Mouse (Mus musculus) liver, adult 2 months (tissue): ENCODE measurements around the gene Dhcr24. TPM values are rescaled to one million over a fixed set of nuclear protein-coding genes. Genes with fewer than 3 reads are reported as not detected.

Experiments used
- DNase-seq: peaks from one replicate; pipeline ENCODE4 v3.0.0-alpha.2; 2011; ENCODE audit warnings: low read depth, low spot score; ENCODE audit errors: extremely low read depth
- H3K27ac ChIP-seq: fragments of 200-500 bp; replicated peaks from 2 replicates; pipeline ENCODE4 v1.5.1; 2012; ENCODE audit warnings: low read depth, mild to moderate bottlenecking, control low read depth, inconsistent platforms, low read length; ENCODE audit not compliant: insufficient read depth
- H3K27me3 ChIP-seq: fragments of 200-500 bp; 2 replicates; pipeline ENCODE4 v1.6.1; 2012; ENCODE audit warnings: mild to moderate bottlenecking, moderate library complexity, low read length, inconsistent platforms; ENCODE audit not compliant: control insufficient read depth, insufficient read depth
- H3K36me3 ChIP-seq: fragments of 200-500 bp; 2 replicates; pipeline ENCODE4 v1.6.1; 2012; ENCODE audit warnings: low read length, inconsistent platforms; ENCODE audit not compliant: control insufficient read depth, insufficient read depth
- H3K4me1 ChIP-seq: fragments of 200-500 bp; 2 replicates; pipeline ENCODE4 v1.6.1; 2011; ENCODE audit warnings: low read length; ENCODE audit not compliant: control insufficient read depth, insufficient read depth
- H3K4me3 ChIP-seq: fragments of 200-500 bp; 2 replicates; pipeline ENCODE4 v1.5.1; 2011; ENCODE audit warnings: low read depth, mild to moderate bottlenecking, control low read depth, low read length, moderate library complexity; ENCODE audit not compliant: insufficient read depth
- H3K79me2 ChIP-seq: fragments of 200-500 bp; 2 replicates; pipeline ENCODE4 v1.6.1; 2012; ENCODE audit warnings: inconsistent platforms, mild to moderate bottlenecking, low read length, moderate library complexity; ENCODE audit not compliant: control insufficient read depth, insufficient read depth
- H3K9ac ChIP-seq: fragments of 200-500 bp; 2 replicates; pipeline ENCODE4 v1.6.1; 2012; ENCODE audit warnings: low read depth, mild to moderate bottlenecking, control low read depth, inconsistent platforms, low read length
- CTCF ChIP-seq: fragments of 200-500 bp; IDR thresholded peaks from 2 replicates; pipeline ENCODE4 v1.5.1; 2011; ENCODE audit warnings: low read depth, low read length, control low read depth
- POLR2A ChIP-seq: fragments of 200-500 bp; IDR thresholded peaks from 2 replicates; pipeline ENCODE4 v1.6.1; 2011; ENCODE audit warnings: low read length, control low read depth; ENCODE audit not compliant: insufficient read depth; ENCODE audit errors: extremely low read depth
- WGBS: fragments of 180-500 bp; shearing (Covaris S2); methylation state at CpG from one replicate; pipeline ENCODE4 v1.1.7; 2018; 5-methylcytosine and 5-hydroxymethylcytosine counted together
- polyA plus RNA-seq: library from polyadenylated mRNA; depleted of rRNA; stranded (reverse); fragments of >200 nt; gene quantifications from 2 replicates; pipeline ENCODE4 v1.2.3, GENCODE M21; 2012
- total RNA-seq: library from RNA; depleted of rRNA; stranded (reverse); fragments of >200 nt; gene quantifications from 2 replicates; pipeline ENCODE4 v1.2.3, GENCODE M21; 2014

Dhcr24 gene
- total and polyA plus RNA-seq, 2 experiments = 253 to 676 TPM

DNA sequence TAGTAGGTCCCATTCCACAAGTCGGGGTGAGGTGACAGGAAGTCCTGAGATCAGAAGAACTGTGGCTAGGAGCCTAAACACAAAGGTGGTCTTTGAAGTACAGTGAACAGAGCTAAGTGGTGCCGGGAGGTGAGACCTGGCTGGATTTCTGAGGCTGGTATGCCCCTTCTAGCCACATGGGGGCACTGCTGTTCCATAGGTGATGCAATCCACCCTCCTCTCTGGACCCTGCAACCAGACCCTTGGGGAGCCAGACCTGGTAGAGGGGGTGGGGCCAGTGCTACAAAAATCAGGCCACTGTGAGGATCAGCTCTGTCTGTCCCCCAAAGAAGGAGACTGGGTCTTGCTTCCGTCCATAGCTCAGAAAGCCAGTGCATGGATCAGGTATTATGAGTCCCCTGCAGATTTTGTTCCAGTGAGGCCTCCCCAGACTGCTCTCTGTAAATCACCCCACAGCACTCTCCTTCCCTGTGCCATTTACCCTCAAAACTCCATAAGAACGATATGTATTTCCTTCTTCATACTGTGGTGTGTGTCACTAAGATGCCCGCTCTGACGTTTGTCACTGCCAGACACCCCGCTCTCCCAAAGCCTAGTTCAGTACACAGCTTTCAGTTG lies 53.5 kb downstream of the Dhcr24 start:
- DNase-seq = peak; percentile 24
- no peaks in the 10 kb centered on the region for H3K4me1 ChIP-seq

DNA sequence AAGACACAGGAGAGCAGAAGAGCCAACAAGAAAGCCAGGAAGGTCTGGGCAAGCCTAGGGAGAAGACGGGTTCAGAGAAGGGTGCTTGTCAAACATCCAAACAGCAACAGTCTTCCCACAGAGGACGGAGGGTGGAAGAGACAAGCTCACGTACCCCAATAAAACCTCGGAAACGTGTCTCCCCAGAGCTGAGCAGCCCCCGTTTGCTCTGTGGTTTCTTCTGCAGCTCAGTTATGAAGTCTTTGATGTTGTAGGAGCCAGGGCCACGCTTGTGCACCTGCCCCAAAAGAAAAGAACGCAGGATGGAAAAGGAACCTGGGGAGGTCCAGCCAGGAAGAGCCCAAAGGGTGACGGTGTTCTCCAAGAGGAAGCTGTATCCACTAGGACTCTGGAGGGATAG lies 54.0 kb downstream of the Dhcr24 start:
- Histone ChIP-seq H3K36me3 (no peaks in the 10 kb centered on the region), H3K4me3 (no peak overlapping the region), H3K9ac (no peak overlapping the region), H3K27ac (no peak overlapping the region), H3K27me3 (peaks cover 2% of the 10 kb centered on the region; the same call in 1 of the 2 replicates), H3K4me1 (no peaks in the 10 kb centered on the region), H3K79me2 (no peaks in the 10 kb centered on the region)
- TF ChIP-seq POLR2A (no peak), CTCF (no peak)
- 82% methylated on average over 9 of the region's 9 CpGs for WGBS
- DNase-seq = no peak

More for the DNA sequence above, 53.5 kb downstream of the Dhcr24 start:
- H3K4me3 ChIP-seq = no peak overlapping the region
- WGBS = 53% methylated on average over 7 of the region's 7 CpGs
- no peaks in the 10 kb centered on the region for H3K36me3 ChIP-seq
- H3K27ac ChIP-seq = no peak overlapping the region
- TF ChIP-seq POLR2A (no peak), CTCF (peak; percentile 96)
- H3K27me3 ChIP-seq = peaks cover 2% of the 10 kb centered on the region; the same call in 1 of the 2 replicates
- H3K9ac ChIP-seq = no peak overlapping the region
- no peaks in the 10 kb centered on the region for H3K79me2 ChIP-seq

DNA sequence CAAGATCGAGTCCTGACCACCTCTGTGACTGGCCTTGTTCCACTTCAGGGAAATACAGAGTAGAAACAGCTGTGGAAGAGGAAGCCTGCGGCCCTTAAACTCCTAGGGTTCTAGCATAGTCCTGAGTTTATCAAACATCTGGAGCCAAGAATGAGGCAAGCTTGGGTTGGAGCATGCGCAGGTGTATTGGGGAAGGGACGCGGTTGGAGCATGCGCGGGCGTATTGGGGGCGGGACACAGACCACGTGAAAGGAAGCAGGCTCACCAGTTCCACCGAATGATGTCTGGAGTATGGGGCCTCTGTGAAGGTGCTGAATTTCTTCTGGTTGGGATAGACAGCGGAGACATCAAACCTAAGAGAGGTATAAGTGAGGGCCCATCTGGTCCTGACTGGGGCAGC lies 54.8 kb downstream of the Dhcr24 start:
- DNase-seq = no peak
- 82% methylated on average over 12 of the region's 12 CpGs for WGBS
- peaks cover 2% of the 10 kb centered on the region; the same call in 1 of the 2 replicates for H3K27me3 ChIP-seq

DNA sequence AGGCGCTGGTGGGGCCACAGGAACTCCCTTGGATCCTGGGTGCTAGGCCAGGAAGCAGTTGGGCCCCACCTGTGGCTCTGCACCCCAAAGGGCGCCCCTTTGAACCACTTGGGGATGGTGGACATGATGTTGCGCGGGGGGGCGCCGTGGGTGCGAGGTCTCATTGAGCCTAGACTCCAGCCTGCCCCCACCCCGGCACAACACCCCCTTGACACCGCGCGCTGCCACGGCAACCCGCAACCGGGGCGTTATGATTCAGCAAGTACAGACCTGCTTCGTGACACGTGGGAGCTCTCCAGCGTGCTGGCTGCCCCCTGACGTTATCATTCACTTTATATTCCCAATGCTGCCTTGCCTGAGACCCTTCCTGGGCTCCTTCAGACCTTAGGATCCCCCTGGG lies 56.2 kb downstream of the Dhcr24 start, which contains the start of gene Lexm:
Gene Lexm (minus strand): TSS at position 186 of the 400 bp plus-strand sequence.
- no peak within 1 kb of the TSS for H3K9ac ChIP-seq
- no peak within 1 kb of the TSS for H3K27ac ChIP-seq
- TF ChIP-seq POLR2A (no peak), CTCF (no peak)
- no peaks in the 10 kb centered on the region for H3K79me2 ChIP-seq
- 6% methylated on average over 19 of the region's 19 CpGs for WGBS
- H3K4me1 ChIP-seq = 0 out of 2 replicates have a peak, but pooled peaks cover 2% of the 10 kb centered on the region
- peaks cover 5% of the 10 kb centered on the region; the same call in 1 of the 2 replicates for H3K27me3 ChIP-seq
- H3K4me3 ChIP-seq = no peak within 1 kb of the TSS
- no peaks in the 10 kb centered on the region for H3K36me3 ChIP-seq
- no peak for DNase-seq

More for the DNA sequence above, 54.8 kb downstream of the Dhcr24 start:
- H3K27ac ChIP-seq = no peak overlapping the region
- H3K4me3 ChIP-seq = no peak overlapping the region
- H3K79me2 ChIP-seq = no peaks in the 10 kb centered on the region
- H3K4me1 ChIP-seq = no peaks in the 10 kb centered on the region
- TF ChIP-seq CTCF = no peak
- TF ChIP-seq POLR2A = no peak
- H3K9ac ChIP-seq = no peak overlapping the region
- H3K36me3 ChIP-seq = no peaks in the 10 kb centered on the region

DNA sequence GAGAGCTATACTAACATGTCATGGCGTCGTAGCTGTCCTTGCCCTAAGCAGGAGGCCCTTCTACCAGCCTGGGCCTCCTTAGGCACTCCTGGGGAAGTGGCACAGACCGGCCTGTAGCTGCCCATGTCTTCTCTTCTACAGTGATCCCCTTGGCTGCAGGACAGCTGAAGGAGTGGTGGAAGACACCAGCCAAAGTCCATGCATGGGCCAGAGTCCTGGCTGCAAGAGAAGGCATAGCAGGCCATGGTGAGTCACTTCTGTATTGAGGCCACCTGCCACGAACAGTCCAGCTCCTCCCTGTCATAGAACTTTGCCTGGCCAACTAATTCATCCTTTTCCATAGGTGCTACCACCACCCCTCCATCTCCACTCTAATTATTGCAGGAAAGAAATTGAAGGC lies 58.1 kb downstream of the Dhcr24 start:
- no peak for TF ChIP-seq POLR2A
- TF ChIP-seq CTCF = no peak
- no peak overlapping the region for H3K27ac ChIP-seq
- 0 out of 2 replicates have a peak, but pooled peaks cover 3% of the 10 kb centered on the region for H3K4me1 ChIP-seq
- no peak for DNase-seq
- H3K79me2 ChIP-seq = no peaks in the 10 kb centered on the region
- no peaks in the 10 kb centered on the region for H3K36me3 ChIP-seq
- 94% methylated on average over 4 of the region's 4 CpGs for WGBS
- no peak overlapping the region for H3K9ac ChIP-seq
- no peak overlapping the region for H3K4me3 ChIP-seq
- peaks cover 12% of the 10 kb centered on the region for H3K27me3 ChIP-seq

DNA sequence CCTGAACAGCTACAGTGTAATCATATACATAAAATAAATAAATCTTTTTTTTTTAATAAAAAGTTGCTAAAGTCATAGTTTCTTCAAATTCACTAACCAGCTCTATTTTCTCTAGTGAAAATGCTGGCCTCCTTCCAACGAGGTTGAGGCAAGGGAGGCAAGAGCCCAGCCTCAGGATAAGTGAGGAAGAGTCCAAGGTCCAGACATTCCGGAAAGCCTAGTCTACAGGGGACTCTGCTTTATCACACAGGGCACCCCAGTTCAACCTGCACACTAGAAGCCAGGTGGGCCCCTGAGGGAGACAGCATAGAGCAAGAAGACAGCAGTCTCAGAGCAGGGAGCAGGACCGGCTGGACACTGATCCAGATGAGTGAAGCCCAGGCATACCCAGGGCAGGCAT lies 60.6 kb downstream of the Dhcr24 start:
- Histone ChIP-seq H3K36me3 (no peaks in the 10 kb centered on the region), H3K27me3 (peaks cover 12% of the 10 kb centered on the region), H3K9ac (no peak overlapping the region), H3K27ac (no peak overlapping the region), H3K4me1 (0 out of 2 replicates have a peak, but pooled peaks cover 3% of the 10 kb centered on the region), H3K4me3 (no peak overlapping the region), H3K79me2 (no peaks in the 10 kb centered on the region)
- TF ChIP-seq POLR2A (no peak), CTCF (no peak)
- no peak for DNase-seq
- WGBS = 49% methylated on average over 3 of the region's 3 CpGs
